8 mouse cellular contexts compared by ENCODE assay signal in genomic region chr3:88145952-88146351, GRCm38 (mm10). TPM values are rescaled to one million over a fixed set of nuclear protein-coding genes. Genes with fewer than 3 reads are reported as not detected.
A peak's percentile ranks its signal among the peaks of the same experiment; 100 is the strongest.
DNase-seq lines count a peak whose midpoint lies in the region; ATAC-seq and TF ChIP-seq lines count a peak whose summit lies in the region.

No protein-coding gene starts in this region.

- H3K36me3 ChIP-seq in heart, adult 2 months (ENCODE audit: control insufficient read depth, insufficient read depth, low read length), result peaks cover 16% of the 10 kb centered on the region
- H3K36me3 ChIP-seq in heart, embryonic 10.5 days, result peaks cover 7% of the 10 kb centered on the region
- H3K36me3 ChIP-seq in liver, adult 2 months (ENCODE audit: control insufficient read depth, insufficient read depth, low read length), result no peaks in the 10 kb centered on the region
- no peaks in the 10 kb centered on the region for H3K36me3 ChIP-seq in neural tube, embryonic 15.5 days

- DNase-seq in heart, adult 2 months, result peak; percentile 61 to 64
- DNase-seq in heart, postnatal 36 days, result no peak
- peak; percentile 90 for DNase-seq in adrenal gland, adult 2 months
- DNase-seq in heart, embryonic 10.5 days (ENCODE audit: low spot score), result no peak
- DNase-seq in liver, adult 2 months (ENCODE audit: extremely low read depth, low read depth, low spot score), result peak; percentile 82
- DNase-seq in layer of hippocampus, postnatal 14 days (ENCODE audit: low spot score in 2 of 2), result no peak
- no peak for DNase-seq in ovary, postnatal 14 days (ENCODE audit: low spot score)

- H3K9me3 ChIP-seq in heart, embryonic 10.5 days, result no peaks in the 10 kb centered on the region
- no peaks in the 10 kb centered on the region for H3K9me3 ChIP-seq in neural tube, embryonic 15.5 days (replicated peaks)

- H3K4me1 ChIP-seq in heart, adult 2 months (ENCODE audit: control insufficient read depth, insufficient read depth, low read length), result peaks cover 58% of the 10 kb centered on the region
- peaks cover 93% of the 10 kb centered on the region for H3K4me1 ChIP-seq in heart, embryonic 10.5 days
- peaks cover 56% of the 10 kb centered on the region for H3K4me1 ChIP-seq in liver, adult 2 months (ENCODE audit: control insufficient read depth, insufficient read depth, low read length)
- peaks cover 87% of the 10 kb centered on the region for H3K4me1 ChIP-seq in neural tube, embryonic 15.5 days

- ATAC-seq in neural tube, embryonic 15.5 days (ENCODE audit: low FRiP score), result no peak

- no peak for TF ChIP-seq CTCF in heart, adult 2 months (IDR thresholded peaks at IDR 0.05)
- TF ChIP-seq CTCF in liver, adult 2 months (IDR thresholded peaks at IDR 0.05; ENCODE audit: low read depth, low read length), result no peak

- peaks cover 18% of the 10 kb centered on the region for H3K79me2 ChIP-seq in heart, adult 2 months (replicated peaks; ENCODE audit: control insufficient read depth, insufficient read depth, low read length)
- peaks cover 78% of the 10 kb centered on the region for H3K79me2 ChIP-seq in liver, adult 2 months (ENCODE audit: control insufficient read depth, insufficient read depth, low read length)

- no peaks in the 10 kb centered on the region for H3K27me3 ChIP-seq in heart, adult 2 months (ENCODE audit: control insufficient read depth, insufficient read depth, low read length)
- no peaks in the 10 kb centered on the region for H3K27me3 ChIP-seq in heart, embryonic 10.5 days (ENCODE audit: insufficient read depth, poor library complexity, severe bottlenecking)
- H3K27me3 ChIP-seq in liver, adult 2 months (ENCODE audit: control insufficient read depth, insufficient read depth, low read length), result no peaks in the 10 kb centered on the region
- H3K27me3 ChIP-seq in neural tube, embryonic 15.5 days (replicated peaks), result peaks cover 1% of the 10 kb centered on the region; the same call in 1 of the 2 replicates

- intact Hi-C loops in heart, adult 2 months (cut with DNase I), result no loop called here
- intact Hi-C loops in heart, postnatal 36 days (cut with DNase I), result no loop called here

- peak overlapping the region; percentile 99 for H3K27ac ChIP-seq in heart, adult 2 months
- H3K27ac ChIP-seq in heart, embryonic 10.5 days, result peak overlapping the region; percentile 95
- H3K27ac ChIP-seq in liver, adult 2 months (replicated peaks; ENCODE audit: insufficient read depth, low read depth, low read length), result peak overlapping the region; percentile 76
- H3K27ac ChIP-seq in neural tube, embryonic 15.5 days (replicated peaks), result no peak overlapping the region

- WGBS in heart, adult 2 months, result 8% methylated on average over 5 of the region's 5 CpGs
- 51% methylated on average over 5 of the region's 5 CpGs for WGBS in heart, embryonic 10.5 days
- WGBS in liver, adult 2 months, result 12% methylated on average over 5 of the region's 5 CpGs
- WGBS in neural tube, embryonic 15.5 days, result 64% methylated on average over 5 of the region's 5 CpGs

- H3K4me3 ChIP-seq in heart, adult 2 months, result peak overlapping the region; percentile 96
- H3K4me3 ChIP-seq in heart, embryonic 10.5 days, result peak overlapping the region; percentile 89
- no peak overlapping the region for H3K4me3 ChIP-seq in liver, adult 2 months (ENCODE audit: insufficient read depth, low read depth, low read length)
- 0 out of 2 replicates have a peak overlapping the region, but pooled peaks have one; percentile 4 for H3K4me3 ChIP-seq in neural tube, embryonic 15.5 days (replicated peaks)

- no peak for TF ChIP-seq POLR2A in heart, adult 2 months (IDR thresholded peaks at IDR 0.05; ENCODE audit: insufficient read depth, low read depth, low read length)
- TF ChIP-seq POLR2A in liver, adult 2 months (IDR thresholded peaks at IDR 0.05; ENCODE audit: extremely low read depth, insufficient read depth, low read length), result no peak

- peak overlapping the region; percentile 94 for H3K4me2 ChIP-seq in neural tube, embryonic 15.5 days

- H3K9ac ChIP-seq in heart, adult 2 months (ENCODE audit: low read depth, low read length), result peak overlapping the region; percentile 74
- H3K9ac ChIP-seq in liver, adult 2 months (ENCODE audit: low read depth, low read length), result peak overlapping the region; percentile 66; the same call in 1 of the 2 replicates
- no peak overlapping the region for H3K9ac ChIP-seq in neural tube, embryonic 15.5 days (replicated peaks)

- no peak for TF ChIP-seq EP300 in heart, adult 2 months (IDR thresholded peaks at IDR 0.05; ENCODE audit: insufficient read depth, low read depth, low read length)

RNA-seq across cellular contexts. Expression of gene Mef2d, which starts 3.8 kb away (rescaled TPM):
- 100 to 1,000 TPM; 118 to 129 TPM for total RNA-seq in heart, adult 2 months (2021)
- polyA plus RNA-seq in heart, adult 2 months (2012; rRNA removed), result 119 and 122 TPM in 2 replicates
- 100 to 1,000 TPM; 123 to 138 TPM for total RNA-seq in heart, postnatal 36 days (2021)
- 100 to 1,000 TPM in 1 of 2 experiments, 10 to 100 TPM in 1; 78.4 to 114 TPM for total RNA-seq in adrenal gland, adult 2 months (2021)
- polyA plus RNA-seq in adrenal gland, adult 2 months (2012; rRNA removed), result 173 and 185 TPM in 2 replicates
- 35.8 and 47.3 TPM in 2 replicates for polyA plus RNA-seq in heart, embryonic 10.5 days (2016; fragmentation: Nextera tagmentation; extraction: Ambion mirVana)
- 3.7 and 6.2 TPM in 2 replicates for total RNA-seq in liver, adult 2 months (2014; rRNA removed)
- polyA plus RNA-seq in liver, adult 2 months (2012; rRNA removed), result 17.7 and 22.2 TPM in 2 replicates
- polyA plus RNA-seq in neural tube, embryonic 15.5 days (2015; fragmentation: Nextera tagmentation; extraction: Ambion mirVana), result 14.3 and 20.3 TPM in 2 replicates
- total RNA-seq in layer of hippocampus, postnatal 14 days (2021), result 100 to 1,000 TPM; 146 to 156 TPM

Comparison
In these comparisons a context has a peak if more than half of its experiments do, and no peak if none do; other contexts are left out.
1. DNase-seq: peak in heart, adult 2 months (2 of 2), adrenal gland, adult 2 months (single experiment) and liver, adult 2 months (single experiment); none in heart, postnatal 36 days (0 of 2), heart, embryonic 10.5 days (single experiment), layer of hippocampus, postnatal 14 days (0 of 2) and ovary, postnatal 14 days (single experiment).
2. RNA of gene Mef2d, which starts 3.8 kb away (total RNA-seq): 146 to 156 TPM in layer of hippocampus, postnatal 14 days, 123 to 138 TPM in heart, postnatal 36 days, 118 to 129 TPM in heart, adult 2 months and 78.4 to 114 TPM in adrenal gland, adult 2 months; 3.7 to 6.2 TPM in liver, adult 2 months; every median in the first group is over 10 times any median in the second.